Mouse (Mus musculus): ENCODE results near the gene Sipa1l3.

The Sipa1l3 gene

DNA sequence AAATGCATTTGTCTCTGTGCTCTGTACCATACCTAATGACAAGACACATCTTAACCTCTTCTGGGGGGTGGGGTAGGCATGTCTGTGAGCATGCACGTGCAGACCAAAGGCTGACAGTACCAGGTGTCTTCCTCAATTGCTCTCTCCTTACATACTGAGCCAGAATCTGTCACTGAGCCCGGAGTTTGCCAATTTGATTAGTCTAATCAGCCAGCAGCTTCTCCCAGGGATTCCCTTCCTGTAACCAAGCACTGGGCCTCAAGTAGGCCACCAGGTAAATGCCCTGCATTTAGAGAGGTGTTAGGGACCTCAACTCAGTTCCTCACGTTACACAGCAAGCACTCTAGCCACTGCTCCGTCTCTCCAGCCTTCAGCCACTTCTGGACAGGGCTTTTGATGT, 38.3 kb downstream of the Sipa1l3 start:
- no peak for DNase-seq (ENCODE audit: low spot score)

DNA sequence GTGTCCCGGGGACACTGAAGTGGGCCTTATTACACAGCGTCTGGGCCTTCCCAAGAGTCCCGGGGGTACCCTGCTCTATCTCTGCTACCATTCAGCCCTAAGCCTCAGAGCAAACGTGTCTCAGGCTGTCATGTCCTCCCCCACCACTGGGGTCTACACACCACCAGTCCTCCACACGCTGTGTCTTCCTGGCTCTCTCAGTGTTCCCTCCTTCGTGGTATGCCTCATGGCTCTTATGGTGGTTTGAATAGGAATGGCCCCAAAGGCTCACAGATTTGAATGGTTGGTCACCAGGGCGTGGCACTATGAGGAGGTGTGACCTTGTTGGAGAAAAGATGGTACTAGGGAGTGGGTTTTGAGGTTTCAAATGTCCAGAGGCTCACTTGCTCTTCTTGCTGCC, 43.4 kb downstream of the Sipa1l3 start:
- DNase-seq (ENCODE audit: low spot score): no peak

DNA sequence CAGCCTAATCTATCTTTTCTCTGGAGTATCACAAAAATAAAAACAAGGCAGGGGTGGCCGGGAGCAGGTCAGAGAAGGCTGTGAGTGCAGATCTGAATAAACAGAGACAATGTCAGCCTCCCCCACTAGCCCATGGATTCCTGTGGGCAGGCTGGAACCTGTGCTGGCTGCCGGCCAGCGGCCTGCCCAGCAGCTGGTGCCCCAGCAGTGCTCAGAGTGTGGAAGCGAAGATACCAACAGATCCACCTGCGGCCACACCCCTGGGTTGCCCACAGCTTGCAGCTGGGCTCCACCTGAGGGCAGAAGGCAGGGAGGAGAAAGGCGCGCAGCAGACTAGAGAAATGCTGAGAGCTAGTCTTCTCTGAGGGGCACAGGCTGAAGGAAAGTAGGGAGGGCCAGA, 47.1 kb downstream of the Sipa1l3 start:
- DNase-seq (ENCODE audit: low spot score): no peak

DNA sequence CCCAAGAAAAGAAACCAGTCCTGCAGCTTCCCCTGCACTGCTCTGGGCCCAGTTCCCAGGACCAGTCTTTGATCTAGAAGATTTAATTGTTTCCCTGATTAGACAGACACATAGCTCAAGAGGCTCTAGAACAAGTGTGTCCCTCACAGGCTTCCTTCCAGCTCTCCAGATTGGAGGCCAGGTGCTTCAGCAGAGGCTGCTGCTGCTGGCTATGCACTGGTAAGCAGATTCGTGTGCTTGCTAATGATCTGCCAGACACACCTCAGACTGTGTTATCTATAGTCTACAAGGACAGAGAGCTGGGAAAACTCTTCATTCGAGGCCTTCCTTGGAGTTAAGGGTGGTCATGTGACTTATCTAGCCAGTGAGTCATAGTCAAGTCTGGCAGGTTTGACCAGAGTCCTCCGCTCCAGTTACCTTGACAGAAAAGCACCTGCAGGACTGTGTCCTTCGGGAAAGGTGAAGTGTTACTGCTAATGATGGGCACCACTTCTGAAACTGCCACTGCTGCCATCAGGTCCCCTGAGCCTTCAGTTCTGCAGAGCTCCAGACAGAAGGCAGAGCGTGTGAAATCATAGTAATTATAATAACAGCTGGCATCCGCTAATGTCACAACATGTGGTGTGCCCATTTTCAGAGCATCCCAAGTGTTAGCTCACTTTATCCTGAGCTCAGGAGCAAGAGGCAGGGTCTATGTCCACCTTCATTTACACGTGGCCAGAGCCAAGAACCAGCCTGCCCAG, 48.7 kb downstream of the Sipa1l3 start:
- DNase-seq (ENCODE audit: low spot score): no peak

DNA sequence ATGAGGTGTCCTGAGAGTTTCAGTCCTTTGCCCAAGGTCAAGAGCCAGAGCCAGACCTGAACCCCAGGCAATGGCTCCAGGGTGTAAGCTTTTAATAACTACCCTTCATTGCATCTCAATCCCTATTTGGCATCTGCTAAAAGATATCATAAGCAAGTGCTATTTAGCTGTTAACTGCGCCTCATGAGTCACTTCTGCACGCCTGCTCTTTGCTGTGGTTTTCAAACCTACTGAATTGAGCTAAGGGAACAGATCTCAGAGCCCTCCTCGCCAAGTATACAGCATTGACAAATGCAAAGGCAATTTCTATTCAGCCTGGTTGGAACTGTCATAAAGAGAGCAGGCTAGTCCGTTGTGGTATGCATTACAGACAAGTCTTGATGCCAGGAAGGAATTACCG, 49.8 kb downstream of the Sipa1l3 start:
- no peak for DNase-seq (ENCODE audit: low spot score)

DNA sequence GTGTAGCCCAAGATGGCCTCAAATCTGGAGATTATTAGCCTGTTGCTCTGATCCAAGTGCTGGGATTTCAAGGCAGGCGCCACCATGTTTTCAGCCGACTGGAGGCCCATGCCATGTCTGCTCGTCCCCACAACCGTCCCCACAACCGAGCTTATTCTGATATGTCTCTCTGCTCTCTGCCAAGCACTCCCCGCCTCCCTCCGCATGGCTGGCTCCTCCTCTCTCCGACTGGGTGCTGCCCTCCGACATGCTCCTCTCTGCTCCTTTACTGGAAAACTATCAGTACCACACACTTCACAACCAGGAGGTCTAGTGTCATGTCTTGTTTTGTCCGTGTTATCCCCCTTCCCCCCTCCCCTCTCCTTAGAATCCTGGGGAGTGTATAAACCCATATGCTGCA, 51.9 kb downstream of the Sipa1l3 start:
- DNase-seq (ENCODE audit: low spot score): no peak

DNA sequence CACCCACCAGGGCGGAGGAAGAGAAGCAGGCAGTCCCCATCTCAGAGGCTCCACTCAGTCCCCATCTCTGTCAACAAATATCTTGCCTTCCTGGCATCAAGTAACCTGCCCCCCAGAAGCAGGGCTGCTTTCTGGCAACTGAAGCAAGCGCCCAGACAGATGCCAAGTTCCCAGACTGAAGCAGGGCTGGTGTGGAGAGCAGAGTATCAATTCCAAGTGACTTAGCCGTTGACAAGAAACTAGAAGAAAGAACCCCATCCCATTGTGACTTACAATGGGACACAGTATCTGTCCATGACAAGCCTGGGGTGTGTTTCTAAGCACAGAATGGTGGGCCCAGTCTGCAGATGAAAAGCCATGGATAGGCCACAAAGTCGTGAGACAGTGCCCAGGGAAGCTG, 52.7 kb downstream of the Sipa1l3 start:
- DNase-seq (ENCODE audit: low spot score): no peak

DNA sequence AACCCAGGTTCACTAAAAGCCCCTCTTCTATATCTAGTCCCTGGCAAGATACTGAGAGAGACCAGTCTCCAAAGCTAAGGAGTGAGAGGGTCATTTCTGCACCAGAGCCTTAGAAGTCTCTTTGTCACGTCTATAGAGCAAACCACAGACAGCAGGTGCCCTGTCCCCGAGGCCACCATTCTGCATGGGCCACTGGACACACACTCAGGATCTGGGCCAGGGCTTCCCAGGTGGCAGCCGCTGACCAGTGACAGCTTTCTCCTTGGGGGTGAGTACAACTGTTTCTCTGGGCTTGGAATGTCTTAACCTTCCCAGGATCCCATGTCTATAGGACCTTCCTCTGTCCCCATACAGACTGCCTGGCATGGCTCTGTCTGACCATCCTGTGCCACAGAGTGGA, 55.6 kb downstream of the Sipa1l3 start:
- no peak for DNase-seq (ENCODE audit: low spot score)

DNA sequence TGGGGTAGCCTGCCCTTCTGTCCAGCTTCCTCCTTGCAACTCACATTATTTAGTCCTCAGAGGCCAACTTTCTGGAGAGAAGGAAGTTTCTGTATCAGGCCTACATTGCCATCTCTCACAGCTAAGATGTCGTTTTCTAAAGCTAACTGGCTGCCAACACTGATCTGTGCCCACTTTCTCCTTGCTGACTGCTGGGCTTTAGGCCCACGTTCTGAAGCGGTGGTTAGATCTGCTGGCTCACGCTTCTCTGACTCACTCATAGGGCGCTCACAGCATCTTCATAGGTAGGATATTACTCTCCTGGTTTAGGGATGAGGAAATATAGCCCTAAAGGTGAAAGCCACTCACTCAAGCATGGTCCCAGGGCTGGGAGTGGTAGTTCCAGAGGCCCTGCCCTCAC, 56.3 kb downstream of the Sipa1l3 start:
- DNase-seq (ENCODE audit: low spot score): no peak

DNA sequence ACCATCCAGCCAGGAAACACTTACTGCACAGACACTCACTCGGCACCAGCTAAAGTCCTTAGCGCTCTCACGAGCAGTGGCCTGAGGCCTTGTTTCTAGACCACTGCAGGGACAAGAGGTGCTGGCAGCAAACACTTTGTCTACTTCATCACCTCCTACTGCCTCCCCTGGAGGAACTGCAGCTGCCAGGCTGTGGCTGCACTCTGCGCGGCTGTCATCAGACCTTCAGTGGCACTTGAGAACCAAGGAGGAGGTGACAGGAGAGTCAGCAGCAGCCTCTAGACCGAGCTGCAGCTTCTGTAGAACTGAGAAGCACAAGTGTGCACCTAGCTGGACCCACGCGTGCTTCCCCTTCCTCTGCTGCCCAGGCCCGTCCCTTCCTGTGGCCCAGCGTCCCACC, 56.9 kb downstream of the Sipa1l3 start:
- no peak for DNase-seq (ENCODE audit: low spot score)

DNA sequence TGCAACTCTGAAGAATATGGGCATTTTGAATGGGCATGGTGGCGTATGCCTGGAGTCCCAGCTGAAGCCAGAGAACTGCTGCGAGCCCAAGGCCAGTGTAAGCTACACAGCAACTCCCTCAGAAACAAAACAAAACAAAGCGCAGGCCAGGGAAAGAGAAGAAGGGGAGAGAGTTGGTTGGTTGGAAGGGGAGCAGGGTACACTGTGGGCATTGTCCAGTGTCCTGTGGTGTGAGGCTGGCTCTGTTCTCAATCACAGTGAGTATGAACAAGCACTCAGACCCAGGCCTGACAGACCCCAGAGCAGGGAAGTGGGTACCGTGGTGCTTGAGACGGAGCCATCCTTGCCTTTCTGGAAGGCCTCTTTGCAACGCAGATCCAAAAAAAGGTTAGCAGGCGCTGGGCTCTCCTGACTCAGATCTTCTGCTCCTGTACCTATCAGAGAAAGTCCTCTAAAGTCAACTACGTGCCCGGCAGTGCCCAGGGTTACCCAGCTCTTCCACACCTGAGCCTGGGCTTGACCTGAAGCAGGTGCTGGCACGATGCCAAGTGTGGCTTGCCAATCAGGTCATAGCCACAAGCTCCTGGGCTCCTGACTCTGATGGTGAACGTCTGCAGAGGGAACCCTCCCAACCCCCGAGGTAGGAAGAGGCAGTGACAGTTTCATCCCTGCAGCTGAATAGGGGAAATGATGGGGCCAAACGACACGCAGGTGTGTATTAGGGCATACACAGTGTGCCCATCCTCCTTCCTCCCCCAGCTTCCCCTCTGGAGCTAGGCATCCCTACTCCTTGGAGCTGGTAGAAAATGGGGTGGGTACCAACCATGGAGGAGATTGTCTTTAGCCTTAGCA, 59.3 kb downstream of the Sipa1l3 start:
- DNase-seq (ENCODE audit: low spot score): no peak

DNA sequence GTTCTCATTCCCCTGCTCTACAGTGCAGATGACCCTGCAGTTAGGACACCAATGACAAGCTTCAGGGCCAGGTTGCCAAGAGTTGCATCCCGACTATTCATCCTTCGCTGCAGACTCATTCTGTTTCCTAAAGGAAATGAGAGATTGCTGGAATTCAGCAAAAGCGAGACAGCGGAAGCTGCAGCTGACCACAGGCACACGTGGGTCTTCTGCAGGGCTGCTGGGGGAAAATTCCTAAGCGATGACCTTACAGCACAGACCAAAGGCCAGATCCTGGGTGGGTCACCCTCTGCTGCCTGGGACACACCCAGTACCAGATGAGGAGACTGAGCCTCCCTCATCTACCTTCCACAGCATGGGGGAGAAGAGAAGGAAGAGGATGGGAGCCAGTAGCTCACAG, 60.7 kb downstream of the Sipa1l3 start:
- no peak for DNase-seq (ENCODE audit: low spot score)

DNA sequence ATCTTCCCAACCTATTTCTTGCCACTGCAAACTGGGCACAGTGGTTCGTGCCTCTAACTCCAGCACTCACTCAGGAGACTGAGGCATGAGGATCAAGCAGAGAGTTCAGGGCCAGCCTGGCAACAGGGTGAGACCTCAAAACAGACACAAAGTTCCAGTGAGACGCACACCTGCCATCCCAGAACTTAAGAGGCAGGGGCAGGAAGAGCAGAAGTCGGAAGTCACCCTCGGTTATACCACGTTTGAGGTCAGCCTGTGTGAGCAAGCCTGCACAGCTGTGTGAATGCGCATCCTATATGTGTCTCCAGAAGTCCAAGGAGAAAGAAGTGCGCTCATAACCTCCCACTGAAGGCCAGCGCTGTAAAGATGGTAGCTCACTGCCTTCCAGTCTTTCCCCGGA, 61.7 kb downstream of the Sipa1l3 start:
- DNase-seq (ENCODE audit: low spot score): no peak

DNA sequence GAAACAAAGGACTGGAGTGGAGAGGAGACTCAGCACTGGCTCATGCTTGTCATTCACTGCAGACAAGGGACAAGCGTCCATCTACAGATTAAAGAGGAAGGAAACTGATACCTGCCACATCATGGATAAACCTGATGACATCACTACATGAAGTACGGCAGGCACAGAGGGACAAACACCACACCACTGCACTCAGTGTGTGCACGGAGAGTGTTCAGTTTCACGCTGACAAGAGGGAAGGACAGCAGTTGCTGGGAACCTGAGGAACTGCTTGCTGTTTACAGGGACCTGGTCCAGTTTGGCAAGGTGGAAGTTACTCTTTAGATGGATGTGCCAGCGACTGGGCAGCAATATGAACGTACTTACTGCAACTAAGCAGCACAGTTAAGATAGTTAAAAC, 62.9 kb downstream of the Sipa1l3 start:
- DNase-seq (ENCODE audit: low spot score): no peak

DNA sequence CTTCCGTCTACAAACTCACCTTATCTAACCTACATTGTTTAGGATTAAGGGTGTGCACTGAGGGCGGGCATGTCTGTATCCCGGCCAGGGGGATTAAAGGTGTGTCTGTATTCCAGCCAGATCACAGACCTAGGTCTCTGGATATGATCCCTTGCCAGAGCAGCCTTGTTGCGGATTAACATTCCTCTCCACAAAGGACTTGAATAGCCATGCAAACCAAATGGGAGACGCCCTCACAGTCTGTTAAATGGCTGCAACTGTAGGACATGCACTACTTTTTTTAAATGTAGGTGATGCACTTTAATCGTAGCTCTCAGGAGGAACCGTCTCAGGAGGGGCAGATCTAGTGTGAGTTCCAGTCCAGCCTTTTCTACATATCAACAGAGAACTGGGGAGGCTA, 63.5 kb downstream of the Sipa1l3 start:
- DNase-seq (ENCODE audit: low spot score): no peak

DNA sequence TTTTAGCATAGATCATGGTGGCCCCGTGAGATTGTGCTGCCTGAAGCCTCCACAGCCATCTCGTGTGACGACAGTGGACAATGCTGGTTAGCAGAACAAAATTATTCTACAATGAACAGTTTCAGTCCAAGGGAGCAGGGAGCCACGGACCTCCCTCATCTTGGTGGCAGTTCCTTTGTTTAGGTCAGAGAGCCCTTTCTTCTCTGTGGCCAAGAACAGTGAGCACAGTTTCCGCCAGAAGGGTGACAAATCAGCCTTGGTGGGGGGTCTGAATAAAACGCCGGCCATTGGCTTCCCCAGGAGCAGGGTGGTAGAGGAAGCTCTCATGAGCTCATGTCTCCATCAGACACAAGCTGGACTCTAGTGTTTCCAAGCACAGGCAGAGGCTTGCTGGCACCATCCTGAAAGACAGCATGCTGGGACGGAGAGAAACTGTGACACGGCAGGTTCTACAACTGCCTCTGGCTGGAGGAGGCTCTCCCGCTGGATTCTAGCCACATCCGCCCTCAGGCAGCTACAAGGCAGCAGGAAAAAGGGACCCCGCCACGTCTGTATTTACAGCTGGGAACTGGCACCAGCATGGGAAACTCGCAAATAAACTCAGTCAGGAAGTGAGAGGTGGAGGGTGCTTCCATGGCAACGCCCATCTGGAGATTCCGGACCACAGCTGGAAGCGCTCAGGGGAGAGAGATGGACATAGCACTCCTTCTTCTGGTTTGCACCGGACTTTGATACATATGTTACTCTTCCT, 65.3 kb downstream of the Sipa1l3 start:
- no peak for DNase-seq (ENCODE audit: low spot score)

DNA sequence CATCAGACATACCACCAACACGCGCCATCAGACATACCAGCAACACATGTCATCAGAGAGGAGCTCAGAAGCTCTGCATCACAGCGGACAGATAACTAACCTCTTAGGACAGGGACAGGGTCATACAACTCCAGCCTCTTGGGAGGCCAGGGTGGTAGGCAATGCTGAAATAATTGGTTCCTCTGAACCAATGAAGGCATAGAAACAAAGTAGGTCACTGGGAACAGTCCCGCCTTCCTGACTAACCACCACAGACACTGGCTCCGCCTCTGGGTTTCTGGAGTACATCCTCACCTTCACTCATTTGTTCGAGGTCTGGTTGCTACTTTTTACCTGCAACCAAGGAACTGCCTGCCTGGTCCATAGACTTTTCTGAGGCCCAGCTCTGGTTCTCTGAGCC, 66.1 kb downstream of the Sipa1l3 start:
- no peak for DNase-seq (ENCODE audit: low spot score)

DNA sequence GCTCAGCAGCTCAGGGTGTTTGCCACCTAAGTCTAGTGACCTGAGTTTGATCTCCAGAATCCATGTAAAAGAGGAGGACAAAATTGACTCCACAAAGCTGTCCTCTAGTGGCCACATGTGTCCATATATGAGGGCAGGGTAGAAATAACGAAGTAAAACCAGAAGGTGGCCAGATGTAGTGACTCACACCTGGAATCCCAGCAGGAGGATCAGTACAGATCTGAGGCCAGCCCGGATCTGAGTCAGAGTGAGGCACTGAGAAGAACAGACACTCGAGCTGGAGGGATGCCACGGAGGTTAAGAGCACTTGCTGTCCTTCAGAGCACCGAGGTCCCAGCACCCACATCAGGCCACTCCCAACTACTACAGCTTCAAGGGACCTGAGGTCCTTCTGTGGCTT, 68.3 kb downstream of the Sipa1l3 start:
- no peak for DNase-seq (ENCODE audit: low spot score)

DNA sequence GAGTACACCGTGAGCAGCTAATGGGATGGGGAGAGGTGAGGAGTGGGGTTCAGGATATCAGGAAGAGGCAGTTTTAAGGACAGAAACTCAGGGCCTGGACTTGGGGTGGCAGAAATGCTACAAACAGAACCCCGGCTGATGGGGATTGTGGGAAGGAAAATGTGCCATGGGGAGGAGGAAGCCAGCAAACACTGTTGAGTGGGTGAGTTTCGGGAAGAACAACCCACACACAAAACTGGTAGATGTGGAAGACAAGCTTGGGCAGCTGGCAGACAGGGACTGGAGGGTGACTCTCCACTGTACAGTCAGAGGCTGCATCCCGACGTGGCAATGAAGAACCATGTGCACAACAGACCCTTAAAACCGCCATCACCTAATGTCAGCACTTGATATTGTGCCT, 69.6 kb downstream of the Sipa1l3 start:
- DNase-seq (ENCODE audit: low spot score): no peak

DNA sequence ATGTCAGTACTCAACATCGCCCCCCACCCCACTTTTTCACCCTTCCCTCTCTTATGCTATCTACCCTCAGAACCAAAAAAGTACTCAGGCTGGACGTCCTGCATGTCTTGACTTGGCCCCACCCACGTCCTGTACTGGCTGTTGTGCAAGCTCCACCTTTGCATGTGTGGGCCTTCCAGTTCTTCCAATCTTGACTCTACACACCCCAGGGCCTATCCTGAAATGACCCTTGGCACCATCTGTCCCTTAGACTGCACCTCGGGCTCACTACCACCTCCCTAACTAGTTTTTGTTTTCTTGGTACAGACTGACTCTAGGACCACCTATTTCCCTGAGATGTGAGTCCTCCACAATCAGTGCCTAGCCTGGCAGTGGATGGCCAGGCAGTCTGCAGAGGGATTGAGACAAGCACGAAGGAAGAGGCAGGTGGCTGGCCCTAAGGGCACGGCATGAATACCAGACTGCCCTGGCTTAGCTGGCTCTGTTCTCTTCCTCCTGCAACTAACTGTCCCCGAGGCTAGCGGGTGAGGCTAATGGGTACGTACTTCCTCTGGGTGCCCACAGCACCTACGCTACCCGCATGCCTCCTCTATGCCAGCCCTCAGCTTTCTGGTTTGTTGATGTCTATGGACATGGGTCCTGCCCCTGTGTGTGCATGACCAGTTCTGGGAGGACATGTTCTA, 71.2 kb downstream of the Sipa1l3 start:
- DNase-seq (ENCODE audit: low spot score): no peak

DNA sequence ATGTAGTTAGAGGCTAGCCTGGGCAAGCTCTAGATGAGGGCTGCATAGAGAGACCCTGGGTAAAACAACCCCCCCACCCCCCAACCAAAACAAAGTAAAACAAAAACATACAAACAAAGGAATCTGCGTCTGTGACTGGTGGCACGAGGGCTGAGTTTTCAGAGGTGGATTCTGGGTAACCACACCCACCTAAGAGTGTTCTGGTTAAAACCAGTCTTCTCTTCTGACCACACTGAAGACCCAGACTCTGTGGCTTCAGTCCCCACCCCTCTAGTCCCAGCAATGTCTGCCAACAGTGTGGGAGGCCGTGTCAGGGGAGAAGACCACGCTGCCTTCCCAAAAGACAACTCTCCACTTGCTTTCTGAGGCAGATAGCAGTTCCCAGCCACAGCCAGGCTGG, 72.3 kb downstream of the Sipa1l3 start:
- no peak for DNase-seq (ENCODE audit: low spot score)

DNA sequence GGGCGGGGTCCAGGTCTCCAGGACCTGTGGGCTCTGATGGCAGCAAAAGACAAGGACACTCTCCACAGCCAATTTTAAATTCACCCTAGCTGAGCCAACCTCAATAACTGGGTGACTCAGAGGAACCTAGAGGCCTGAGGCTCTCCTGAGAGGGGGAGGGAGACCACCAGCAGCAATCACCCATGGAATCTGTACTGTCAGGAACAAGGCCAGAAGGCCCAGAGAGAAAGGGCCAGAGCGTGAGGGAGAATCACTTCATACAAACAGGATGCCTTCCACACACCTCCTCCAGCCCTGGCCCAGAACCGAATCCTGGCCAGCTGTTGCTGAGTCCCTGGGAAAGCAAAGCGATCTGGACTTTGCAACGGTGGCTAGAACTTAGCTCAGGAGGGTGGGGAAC, 73.9 kb downstream of the Sipa1l3 start:
- DNase-seq (ENCODE audit: low spot score): no peak
